Mouse (Mus musculus) liver, embryonic 14.5 days (tissue): ENCODE data around the gene Mlip. TPM values are rescaled to one million over a fixed set of nuclear protein-coding genes. Genes with fewer than 3 reads are reported as not detected.

Experiments
- ATAC-seq: fragments of 200-750 bp; cut with Nextera tagmentation; 2 replicates; pipeline ENCODE4 v1.8.0; 2017; ENCODE audit warnings: moderate number of reproducible peaks, mild to moderate bottlenecking, moderate library complexity; ENCODE audit not compliant: insufficient read depth
- DNase-seq, 3 experiments: peaks; one replicate each; pipeline ENCODE4 v3.0.0-alpha.2; 2012 to 2013; ENCODE audit warnings: low read depth in 3 of 3, low spot score in 3 of 3
- H3K27ac ChIP-seq: fragments of 300-500 bp; sonication (generic); 2 replicates; pipeline ENCODE4 v1.5.1; 2014; ENCODE audit warnings: moderate library complexity, mild to moderate bottlenecking, control low read depth, inconsistent platforms
- H3K27me3 ChIP-seq: fragments of 300-500 bp; sonication (generic); 2 replicates; pipeline ENCODE4 v1.6.1; 2014; ENCODE audit warnings: mild to moderate bottlenecking, low read length, moderate library complexity; ENCODE audit not compliant: control insufficient read depth, insufficient read depth
- H3K36me3 ChIP-seq: fragments of 300-500 bp; sonication (generic); replicated peaks from 2 replicates; pipeline ENCODE4 v1.6.1; 2014; ENCODE audit warnings: low read depth; ENCODE audit not compliant: control insufficient read depth, insufficient read depth
- H3K4me1 ChIP-seq, 2 experiments: fragments of 200-500 bp in 1 of 2; fragments of 300-500 bp in 1 of 2; sonication (generic) in 1 of 2; replicated peaks; 2 replicates each; pipeline ENCODE4 v1.6.1; 2012 to 2014; ENCODE audit warnings: antibody characterized with exemption in 1 of 2, inconsistent platforms in 1 of 2, low read length in 1 of 2; ENCODE audit not compliant: control insufficient read depth in 2 of 2, insufficient read depth in 2 of 2
- H3K4me2 ChIP-seq: fragments of 300-500 bp; sonication (generic); 2 replicates; pipeline ENCODE4 v1.6.1; 2014; ENCODE audit warnings: low read depth, mild to moderate bottlenecking, control low read depth, moderate library complexity
- H3K4me3 ChIP-seq, 2 experiments: fragments of 200-500 bp in 1 of 2; fragments of 300-500 bp in 1 of 2; sonication (generic) in 1 of 2; 2 replicates each; pipeline ENCODE4 v1.5.1; 2012 to 2014; ENCODE audit warnings: low read depth in 2 of 2, low read length in 2 of 2, mild to moderate bottlenecking in 2 of 2, control low read depth in 1 of 2, inconsistent platforms in 1 of 2, moderate library complexity in 1 of 2; ENCODE audit not compliant: insufficient read depth in 1 of 2
- H3K9ac ChIP-seq: fragments of 300-500 bp; sonication (generic); replicated peaks from 2 replicates; pipeline ENCODE4 v1.6.1; 2014; ENCODE audit warnings: mild to moderate bottlenecking, control low read depth, moderate library complexity
- H3K9me3 ChIP-seq: fragments of 300-500 bp; sonication (generic); 2 replicates; pipeline ENCODE4 v1.6.1; 2016; ENCODE audit warnings: low read length, mixed read lengths; ENCODE audit not compliant: control insufficient read depth
- CTCF ChIP-seq: IDR thresholded peaks from 2 replicates; pipeline ENCODE4 v1.5.1; 2016; ENCODE audit warnings: antibody characterized with exemption, low read depth, control low read depth
- EP300 ChIP-seq: IDR thresholded peaks from 2 replicates; pipeline ENCODE4 v1.6.1; 2016; ENCODE audit warnings: antibody characterized with exemption, low read depth
- WGBS: fragments of 180-500 bp; shearing (Covaris S2); extraction: QIAGEN DNeasy Blood & Tissue Kit; methylation state at CpG from one replicate; pipeline ENCODE4 v1.1.7; 2014; ENCODE audit not compliant: insufficient replicate concordance; 5-methylcytosine and 5-hydroxymethylcytosine counted together
- polyA plus RNA-seq, 2 experiments: library from polyadenylated mRNA; depleted of rRNA in 1 of 2; stranded (reverse) in 1 of 2; unstranded in 1 of 2; fragments of >200 nt; fragmentation: Nextera tagmentation in 1 of 2; extraction: Ambion mirVana in 1 of 2; gene quantifications; 2 replicates each; pipeline versions ENCODE4 v1.2.1 to v1.2.3; 2012 to 2014

Gene Mlip
- polyA plus RNA-seq, 2 experiments = not detected

GRCm38 (mm10) chr9:77279371-77279770, 73.4 kb downstream of the Mlip start:
- WGBS = 46% methylated on average over 5 of the region's 5 CpGs
- H3K27ac ChIP-seq = no peak overlapping the region
- TF ChIP-seq CTCF = no peak
- TF ChIP-seq EP300 = no peak
- H3K4me2 ChIP-seq = no peak overlapping the region
- H3K4me3 ChIP-seq = no peak overlapping the region
- H3K27me3 ChIP-seq = no peaks in the 10 kb centered on the region
- no peaks in the 10 kb centered on the region for H3K9me3 ChIP-seq
- no peaks in the 10 kb centered on the region for H3K4me1 ChIP-seq
- no peak for DNase-seq
- H3K9ac ChIP-seq = no peak overlapping the region
- no peak for ATAC-seq
- H3K36me3 ChIP-seq = no peaks in the 10 kb centered on the region

- H3K4me3 ChIP-seq = no peak overlapping the region
- 62% methylated on average over 3 of the region's 3 CpGs for WGBS
- no peak for DNase-seq
- TF ChIP-seq CTCF (no peak), EP300 (no peak)
- no peak overlapping the region for H3K4me2 ChIP-seq
- H3K27ac ChIP-seq = no peak overlapping the region
- no peak for ATAC-seq
- no peaks in the 10 kb centered on the region for H3K27me3 ChIP-seq
- H3K4me1 ChIP-seq = no peaks in the 10 kb centered on the region
- H3K9ac ChIP-seq = no peak overlapping the region
- no peaks in the 10 kb centered on the region for H3K9me3 ChIP-seq
- H3K36me3 ChIP-seq = no peaks in the 10 kb centered on the region
Observed at GRCm38 (mm10) chr9:77278055-77278454, 74.7 kb downstream of the Mlip start.

GRCm38 (mm10) chr9:77277270-77277669, 75.5 kb downstream of the Mlip start:
- H3K4me2 ChIP-seq = no peak overlapping the region
- H3K27me3 ChIP-seq = no peaks in the 10 kb centered on the region
- no peak for TF ChIP-seq CTCF
- no peak for TF ChIP-seq EP300
- DNase-seq = no peak
- no peak overlapping the region for H3K27ac ChIP-seq
- H3K36me3 ChIP-seq = no peaks in the 10 kb centered on the region
- H3K9ac ChIP-seq = no peak overlapping the region
- no peak overlapping the region for H3K4me3 ChIP-seq
- 48% methylated on average over 5 of the region's 5 CpGs for WGBS
- H3K4me1 ChIP-seq = no peaks in the 10 kb centered on the region
- no peak for ATAC-seq
- H3K9me3 ChIP-seq = no peaks in the 10 kb centered on the region

GRCm38 (mm10) chr9:77276451-77277154, 76.2 kb downstream of the Mlip start:
- Histone ChIP-seq H3K4me1 (no peaks in the 10 kb centered on the region), H3K27ac (no peak overlapping the region), H3K4me3 (no peak overlapping the region), H3K4me2 (no peak overlapping the region), H3K27me3 (no peaks in the 10 kb centered on the region), H3K36me3 (no peaks in the 10 kb centered on the region), H3K9ac (no peak overlapping the region), H3K9me3 (no peaks in the 10 kb centered on the region)
- ATAC-seq (no peak), DNase-seq (no peak)
- TF ChIP-seq EP300 (no peak), CTCF (no peak)
- WGBS = 46% methylated on average over 5 of the region's 5 CpGs

- Histone ChIP-seq H3K4me1 (no peaks in the 10 kb centered on the region), H3K36me3 (no peaks in the 10 kb centered on the region), H3K4me3 (no peak overlapping the region), H3K27me3 (no peaks in the 10 kb centered on the region), H3K9ac (no peak overlapping the region), H3K9me3 (no peaks in the 10 kb centered on the region), H3K4me2 (no peak overlapping the region), H3K27ac (no peak overlapping the region)
- ATAC-seq (no peak), DNase-seq (no peak)
- 62% methylated on average over 4 of the region's 4 CpGs for WGBS
- TF ChIP-seq CTCF (no peak), EP300 (no peak)
Observed at GRCm38 (mm10) chr9:77272727-77273126, 80.0 kb downstream of the Mlip start.
